Mouse (Mus musculus) liver, embryonic 14.5 days (tissue): ENCODE measurements around the gene Pim1. TPM values are rescaled to one million over a fixed set of nuclear protein-coding genes. Genes with fewer than 3 reads are reported as not detected.
A peak's percentile ranks its signal among the peaks of the same experiment; 100 is the strongest.

Experiments used
- ATAC-seq: fragments of 200-750 bp; cut with Nextera tagmentation; 2 replicates; pipeline ENCODE4 v1.8.0; 2017; ENCODE audit warnings: moderate number of reproducible peaks, mild to moderate bottlenecking, moderate library complexity; ENCODE audit not compliant: insufficient read depth
- DNase-seq, 3 experiments: peaks; one replicate each; pipeline ENCODE4 v3.0.0-alpha.2; 2012 to 2013; ENCODE audit warnings: low read depth in 3 of 3, low spot score in 3 of 3
- H3K27ac ChIP-seq: fragments of 300-500 bp; sonication (generic); 2 replicates; pipeline ENCODE4 v1.5.1; 2014; ENCODE audit warnings: moderate library complexity, mild to moderate bottlenecking, control low read depth, inconsistent platforms
- H3K27me3 ChIP-seq: fragments of 300-500 bp; sonication (generic); 2 replicates; pipeline ENCODE4 v1.6.1; 2014; ENCODE audit warnings: mild to moderate bottlenecking, low read length, moderate library complexity; ENCODE audit not compliant: control insufficient read depth, insufficient read depth
- H3K36me3 ChIP-seq: fragments of 300-500 bp; sonication (generic); replicated peaks from 2 replicates; pipeline ENCODE4 v1.6.1; 2014; ENCODE audit warnings: low read depth; ENCODE audit not compliant: control insufficient read depth, insufficient read depth
- H3K4me1 ChIP-seq, 2 experiments: fragments of 200-500 bp in 1 of 2; fragments of 300-500 bp in 1 of 2; sonication (generic) in 1 of 2; replicated peaks; 2 replicates each; pipeline ENCODE4 v1.6.1; 2012 to 2014; ENCODE audit warnings: antibody characterized with exemption in 1 of 2, inconsistent platforms in 1 of 2, low read length in 1 of 2; ENCODE audit not compliant: control insufficient read depth in 2 of 2, insufficient read depth in 2 of 2
- H3K4me2 ChIP-seq: fragments of 300-500 bp; sonication (generic); 2 replicates; pipeline ENCODE4 v1.6.1; 2014; ENCODE audit warnings: low read depth, mild to moderate bottlenecking, control low read depth, moderate library complexity
- H3K4me3 ChIP-seq, 2 experiments: fragments of 200-500 bp in 1 of 2; fragments of 300-500 bp in 1 of 2; sonication (generic) in 1 of 2; 2 replicates each; pipeline ENCODE4 v1.5.1; 2012 to 2014; ENCODE audit warnings: low read depth in 2 of 2, low read length in 2 of 2, mild to moderate bottlenecking in 2 of 2, control low read depth in 1 of 2, inconsistent platforms in 1 of 2, moderate library complexity in 1 of 2; ENCODE audit not compliant: insufficient read depth in 1 of 2
- H3K9ac ChIP-seq: fragments of 300-500 bp; sonication (generic); replicated peaks from 2 replicates; pipeline ENCODE4 v1.6.1; 2014; ENCODE audit warnings: mild to moderate bottlenecking, control low read depth, moderate library complexity
- H3K9me3 ChIP-seq: fragments of 300-500 bp; sonication (generic); 2 replicates; pipeline ENCODE4 v1.6.1; 2016; ENCODE audit warnings: low read length, mixed read lengths; ENCODE audit not compliant: control insufficient read depth
- CTCF ChIP-seq: IDR thresholded peaks from 2 replicates; pipeline ENCODE4 v1.5.1; 2016; ENCODE audit warnings: antibody characterized with exemption, low read depth, control low read depth
- EP300 ChIP-seq: IDR thresholded peaks from 2 replicates; pipeline ENCODE4 v1.6.1; 2016; ENCODE audit warnings: antibody characterized with exemption, low read depth
- WGBS: fragments of 180-500 bp; shearing (Covaris S2); extraction: QIAGEN DNeasy Blood & Tissue Kit; methylation state at CpG from one replicate; pipeline ENCODE4 v1.1.7; 2014; ENCODE audit not compliant: insufficient replicate concordance; 5-methylcytosine and 5-hydroxymethylcytosine counted together
- polyA plus RNA-seq, 2 experiments: library from polyadenylated mRNA; depleted of rRNA in 1 of 2; stranded (reverse) in 1 of 2; unstranded in 1 of 2; fragments of >200 nt; fragmentation: Nextera tagmentation in 1 of 2; extraction: Ambion mirVana in 1 of 2; gene quantifications; 2 replicates each; pipeline versions ENCODE4 v1.2.1 to v1.2.3; 2012 to 2014

Pim1 gene
- polyA plus RNA-seq, 2 experiments: 61.4 to 69.9 TPM

DNA sequence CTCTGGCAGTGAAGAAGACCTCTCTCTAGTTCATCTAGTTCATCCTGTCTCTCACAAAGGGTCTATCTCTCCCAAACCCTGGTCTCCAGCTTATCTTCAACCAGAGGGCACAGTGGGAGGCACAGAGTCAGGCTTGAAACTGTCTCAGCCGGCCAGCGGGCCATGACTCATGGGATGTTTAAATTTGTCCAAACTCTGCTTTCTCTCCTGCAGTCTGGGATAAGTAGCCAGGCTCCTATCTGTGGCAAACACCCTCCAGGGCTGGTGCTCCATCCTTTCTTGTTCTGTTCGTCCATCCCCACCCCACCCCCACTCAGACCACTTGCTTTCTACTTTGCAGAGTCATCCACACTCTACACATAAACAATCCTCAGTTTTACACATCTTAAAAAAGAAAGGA is 43.2 kb upstream of the Pim1 start:
- Histone ChIP-seq H3K36me3 (no peaks in the 10 kb centered on the region), H3K4me2 (peak overlapping the region; percentile 74), H3K9me3 (no peaks in the 10 kb centered on the region; the same call in 1 of the 2 replicates), H3K4me1 (peaks cover 73 to 84% of the 10 kb centered on the region in 2 experiments), H3K27me3 (peaks cover 5% of the 10 kb centered on the region; the same call in 1 of the 2 replicates), H3K4me3 (peak overlapping the region in 1 of 2 experiments; percentile 21; a peak in 1 of 4 replicates), H3K27ac (peak overlapping the region; percentile 100), H3K9ac (peak overlapping the region; percentile 78)
- DNase-seq: peak; percentile 92 to 94 (median 93)
- whole genome bisulfite sequencing: 10% methylated on average over 3 of the region's 3 CpGs
- no peak for TF ChIP-seq CTCF
- TF ChIP-seq EP300: peak; percentile 95
- ATAC-seq: peak; percentile 79

DNA sequence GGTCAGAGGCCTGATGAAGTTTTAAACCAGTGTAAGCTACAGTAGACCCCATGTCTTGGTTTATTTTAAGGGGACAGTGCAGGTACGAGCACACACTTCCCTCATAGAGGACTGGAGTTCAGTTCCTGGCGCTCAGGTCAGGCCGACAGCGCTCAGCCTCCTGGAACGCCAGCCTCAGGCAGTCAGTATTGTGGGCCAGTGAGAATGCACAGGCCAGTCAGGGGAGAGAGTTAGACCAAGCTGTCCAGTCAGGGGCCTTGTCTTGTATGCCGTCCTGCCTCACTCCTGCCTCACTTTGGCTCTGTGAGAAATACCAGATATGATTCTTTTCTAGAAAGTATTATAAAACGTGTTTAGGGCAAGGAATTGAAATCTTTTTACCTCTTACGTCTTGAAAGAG is 42.5 kb upstream of the Pim1 start:
- TF ChIP-seq EP300 (no peak), CTCF (no peak)
- Histone ChIP-seq H3K36me3 (no peaks in the 10 kb centered on the region), H3K4me1 (peaks cover 66 to 77% of the 10 kb centered on the region in 2 experiments), H3K27me3 (peaks cover 6% of the 10 kb centered on the region; the same call in 1 of the 2 replicates), H3K9ac (peak overlapping the region; percentile 78), H3K9me3 (no peaks in the 10 kb centered on the region; the same call in 1 of the 2 replicates), H3K4me3 (no peak overlapping the region), H3K27ac (peak overlapping the region; percentile 100), H3K4me2 (peak overlapping the region; percentile 74)
- DNase-seq (no peak), ATAC-seq (no peak)
- 72% methylated on average over 8 of the region's 8 CpGs for WGBS

DNA sequence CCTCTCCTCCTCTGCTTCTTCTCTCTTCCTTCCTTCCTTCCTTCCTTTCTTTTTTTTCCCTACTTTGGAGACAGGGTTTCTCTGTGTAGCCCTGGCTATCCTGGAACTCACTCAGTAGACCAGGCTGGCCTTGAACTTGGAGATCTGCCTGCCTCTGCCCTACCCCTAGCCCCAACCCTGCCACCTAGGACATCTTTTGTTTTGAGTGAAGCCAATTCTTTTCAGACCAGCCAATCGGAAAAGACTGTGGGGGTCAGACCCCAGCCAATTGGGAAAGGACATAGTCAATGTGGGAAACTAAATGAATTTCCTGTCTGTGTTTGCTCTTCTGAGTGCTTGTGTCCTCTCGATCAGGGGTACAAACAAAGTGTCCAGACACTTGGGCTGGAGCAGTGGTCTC is 42.0 kb upstream of the Pim1 start:
- H3K36me3 ChIP-seq: no peaks in the 10 kb centered on the region
- peaks cover 6% of the 10 kb centered on the region; the same call in 1 of the 2 replicates for H3K27me3 ChIP-seq
- DNase-seq (no peak), ATAC-seq (no peak)
- WGBS: 62% methylated on average over 2 of the region's 2 CpGs
- no peak overlapping the region for H3K4me3 ChIP-seq
- TF ChIP-seq CTCF: no peak
- TF ChIP-seq EP300: no peak
- H3K4me2 ChIP-seq: peak overlapping the region; percentile 74
- peak overlapping the region; percentile 100 for H3K27ac ChIP-seq
- H3K9me3 ChIP-seq: no peaks in the 10 kb centered on the region; the same call in 1 of the 2 replicates
- H3K9ac ChIP-seq: peak overlapping the region; percentile 78
- H3K4me1 ChIP-seq: peaks cover 61 to 72% of the 10 kb centered on the region in 2 experiments

DNA sequence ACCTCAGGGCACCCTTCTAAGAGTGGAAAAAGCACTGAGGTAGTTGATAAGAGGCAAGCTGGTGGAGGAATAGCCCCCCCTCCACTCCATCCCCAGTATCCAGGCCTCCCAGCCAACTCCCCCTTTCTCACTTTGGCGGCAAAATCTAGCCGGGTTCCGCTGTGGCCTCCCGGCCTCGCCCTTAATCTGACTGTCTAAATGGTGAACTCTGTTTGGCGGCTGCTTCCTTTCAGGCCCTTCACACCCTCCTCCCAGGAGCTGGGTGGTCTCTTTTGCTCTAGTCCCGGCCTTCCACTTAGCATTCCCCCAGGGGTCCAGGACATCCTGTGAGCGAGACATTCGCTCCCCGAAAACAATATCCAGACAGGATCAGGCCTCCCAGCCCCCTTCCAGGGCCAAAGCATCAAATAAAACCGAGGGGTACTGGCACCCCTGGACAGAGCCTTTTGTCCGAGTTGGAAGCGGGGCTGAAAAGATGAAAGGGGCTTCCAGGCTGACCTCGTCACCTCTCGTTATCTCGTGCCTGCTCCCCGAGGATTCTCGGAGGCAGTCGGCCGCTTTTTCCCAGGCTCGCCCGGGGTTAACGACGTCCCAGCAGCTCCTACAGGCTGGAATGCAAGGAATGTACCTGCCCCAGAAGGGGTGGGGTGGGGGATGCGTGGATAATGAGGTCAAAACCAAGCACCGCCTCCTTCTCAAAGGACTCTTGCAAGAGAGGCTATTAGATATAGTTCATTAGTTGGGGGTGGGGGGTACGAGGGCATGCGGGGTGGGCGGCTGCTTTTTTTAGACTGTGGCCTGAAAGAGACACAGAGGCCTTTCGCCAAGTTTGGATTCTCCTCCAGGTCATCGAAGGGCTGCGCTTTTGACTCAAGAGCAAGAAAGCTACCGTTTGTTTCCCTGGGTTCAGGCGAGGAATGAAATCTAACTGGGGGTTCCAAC is 39.4 kb upstream of the Pim1 start:
- no peak overlapping the region for H3K9ac ChIP-seq
- H3K4me1 ChIP-seq: peaks cover 38 to 47% of the 10 kb centered on the region in 2 experiments

DNA sequence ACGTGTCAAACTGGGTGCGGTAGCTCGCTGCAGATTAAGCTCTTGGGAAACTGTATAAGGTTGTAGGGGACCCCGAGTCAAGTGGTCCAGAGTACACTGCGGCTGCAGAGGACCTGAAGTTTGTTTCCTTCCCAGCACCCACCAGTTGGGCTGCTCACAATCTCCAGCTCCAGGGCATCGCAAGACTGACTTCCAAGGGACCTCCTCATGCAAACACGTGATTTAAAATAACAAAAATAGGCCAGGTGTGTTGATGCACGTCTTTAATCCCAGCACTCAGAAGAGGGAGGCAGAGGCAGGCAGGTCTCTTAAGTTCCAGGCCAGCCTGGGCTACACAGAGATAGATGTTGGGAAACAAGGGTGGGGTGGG is 38.7 kb upstream of the Pim1 start:
- Histone ChIP-seq H3K4me1 (peaks cover 31 to 41% of the 10 kb centered on the region in 2 experiments), H3K4me2 (no peak overlapping the region), H3K27me3 (peaks cover 6% of the 10 kb centered on the region; the same call in 1 of the 2 replicates), H3K9ac (no peak overlapping the region), H3K9me3 (peaks cover 2% of the 10 kb centered on the region; the same call in 1 of the 2 replicates), H3K4me3 (no peak overlapping the region), H3K27ac (no peak overlapping the region), H3K36me3 (no peaks in the 10 kb centered on the region)
- no peak for ATAC-seq
- 56% methylated on average over 8 of the region's 8 CpGs for WGBS
- TF ChIP-seq CTCF (no peak), EP300 (no peak)
- no peak for DNase-seq

More for the DNA sequence above, 39.4 kb upstream of the Pim1 start:
- TF ChIP-seq EP300: no peak
- no peak for TF ChIP-seq CTCF
- Histone ChIP-seq H3K4me3 (no peak overlapping the region), H3K27me3 (peaks cover 6% of the 10 kb centered on the region; the same call in 1 of the 2 replicates), H3K27ac (no peak overlapping the region), H3K9me3 (peaks cover 2% of the 10 kb centered on the region; the same call in 1 of the 2 replicates), H3K36me3 (no peaks in the 10 kb centered on the region), H3K4me2 (peak overlapping the region; percentile 14)
- WGBS: 37% methylated on average over 34 of the region's 34 CpGs
- DNase-seq (no peak), ATAC-seq (no peak)
